Mouse (Mus musculus) lung, postnatal 0 days (tissue): ENCODE data around the gene Xbp1. TPM values are rescaled to one million over a fixed set of nuclear protein-coding genes. Genes with fewer than 3 reads are reported as not detected.

Source experiments
- ATAC-seq: fragments of 200-750 bp; cut with Nextera tagmentation; 2 replicates; pipeline ENCODE4 v1.8.0; 2017; ENCODE audit warnings: moderate library complexity
- DNase-seq: peaks from one replicate; pipeline ENCODE4 v3.0.0-alpha.2; 2016; ENCODE audit warnings: low spot score
- H3K27ac ChIP-seq: fragments of 300-500 bp; sonication (generic); 2 replicates; pipeline ENCODE4 v1.5.1; 2014; ENCODE audit warnings: antibody characterized with exemption, mild to moderate bottlenecking, low read length, mixed read lengths
- H3K27me3 ChIP-seq: fragments of 300-500 bp; sonication (generic); replicated peaks from 2 replicates; pipeline ENCODE4 v1.6.1; 2014; ENCODE audit warnings: low read length, mixed read lengths; ENCODE audit not compliant: insufficient read depth
- H3K36me3 ChIP-seq: fragments of 300-500 bp; sonication (generic); 2 replicates; pipeline ENCODE4 v1.6.1; 2014; ENCODE audit warnings: low read length, mixed read lengths; ENCODE audit not compliant: insufficient read depth
- H3K4me1 ChIP-seq: fragments of 300-500 bp; sonication (generic); 2 replicates; pipeline ENCODE4 v1.6.1; 2014; ENCODE audit warnings: antibody characterized with exemption, low read depth, low read length, mixed read lengths; ENCODE audit not compliant: insufficient read depth
- H3K4me2 ChIP-seq: fragments of 300-500 bp; sonication (generic); replicated peaks from 2 replicates; pipeline ENCODE4 v1.6.1; 2014; ENCODE audit warnings: low read depth, mild to moderate bottlenecking, low read length, moderate library complexity, mixed read lengths
- H3K4me3 ChIP-seq: fragments of 300-500 bp; sonication (generic); 2 replicates; pipeline ENCODE4 v1.5.1; 2014; ENCODE audit warnings: low read depth, low read length
- H3K9ac ChIP-seq: fragments of 300-500 bp; sonication (generic); replicated peaks from 2 replicates; pipeline ENCODE4 v1.6.1; 2014; ENCODE audit warnings: low read depth, mild to moderate bottlenecking
- H3K9me3 ChIP-seq: fragments of 300-500 bp; sonication (generic); 2 replicates; pipeline ENCODE4 v1.6.1; 2016; ENCODE audit warnings: low read length, mixed read lengths
- CTCF ChIP-seq: IDR thresholded peaks from 2 replicates; pipeline ENCODE4 v1.5.1; 2016; ENCODE audit warnings: antibody characterized with exemption, mild to moderate bottlenecking
- EP300 ChIP-seq: IDR thresholded peaks from 2 replicates; pipeline ENCODE4 v1.6.1; 2016; ENCODE audit warnings: antibody characterized with exemption, mild to moderate bottlenecking, control low read depth
- WGBS: fragments of 180-500 bp; shearing (Covaris S2); extraction: QIAGEN DNeasy Blood & Tissue Kit; methylation state at CpG from one replicate; pipeline ENCODE4 v1.1.7; 2014; 5-methylcytosine and 5-hydroxymethylcytosine counted together
- polyA plus RNA-seq: library from polyadenylated mRNA; unstranded; fragments of >200 nt; fragmentation: Nextera tagmentation; extraction: Ambion mirVana; gene quantifications from 2 replicates; pipeline ENCODE4 v1.2.1, GENCODE M21; 2015

Xbp1 gene
- polyA plus RNA-seq, 1 experiment from 2014 or later = 211 TPM

- 96% methylated on average over 5 of the region's 5 CpGs for WGBS
Measured at GRCm38 (mm10) chr11:5568082-5568481, 47.6 kb downstream of the Xbp1 start.

DNA sequence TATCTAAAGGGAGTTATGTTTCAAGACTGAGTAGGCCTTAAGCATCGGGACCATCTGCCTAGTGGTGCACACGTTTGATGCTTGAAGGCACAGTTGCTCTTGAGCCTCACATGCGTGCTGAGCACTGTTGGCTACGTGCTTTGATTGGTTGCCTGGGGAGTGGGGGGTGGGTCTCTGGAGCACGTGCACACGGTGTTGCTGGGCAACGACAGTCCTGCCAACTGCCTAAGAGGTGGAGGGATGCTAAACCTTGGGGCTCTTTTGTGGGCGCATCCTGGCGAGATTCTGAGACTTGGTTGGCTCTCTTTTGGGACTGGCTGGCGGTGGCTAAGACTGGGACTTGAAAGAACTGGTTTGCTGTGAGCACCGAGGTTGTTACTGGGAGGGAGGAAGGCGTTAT, 49.0 kb downstream of the Xbp1 start, which contains the start of gene Ankrd36:
Ankrd36 (plus strand) TSS at position 211 of the 400 bp plus-strand sequence.
- no peak for TF ChIP-seq EP300
- no peak for TF ChIP-seq CTCF
- no peaks in the 10 kb centered on the region for H3K9me3 ChIP-seq
- DNase-seq = no peak
- H3K4me2 ChIP-seq = no peak within 1 kb of the TSS
- H3K36me3 ChIP-seq = no peaks in the 10 kb centered on the region
- ATAC-seq = no peak
- no peak within 1 kb of the TSS for H3K9ac ChIP-seq
- H3K27me3 ChIP-seq = no peaks in the 10 kb centered on the region
- WGBS = 80% methylated on average over 12 of the region's 12 CpGs
- H3K27ac ChIP-seq = no peak within 1 kb of the TSS
- no peak within 1 kb of the TSS for H3K4me3 ChIP-seq
- no peaks in the 10 kb centered on the region for H3K4me1 ChIP-seq

More at GRCm38 (mm10) chr11:5568082-5568481, 47.6 kb downstream of the Xbp1 start:
- H3K4me3 ChIP-seq = no peak overlapping the region
- ATAC-seq (no peak), DNase-seq (no peak)
- H3K27ac ChIP-seq = no peak overlapping the region
- no peak for TF ChIP-seq CTCF
- TF ChIP-seq EP300 = no peak
- H3K9ac ChIP-seq = no peak overlapping the region
- H3K27me3 ChIP-seq = no peaks in the 10 kb centered on the region
- no peaks in the 10 kb centered on the region for H3K36me3 ChIP-seq
- H3K4me2 ChIP-seq = no peak overlapping the region
- H3K4me1 ChIP-seq = no peaks in the 10 kb centered on the region
- H3K9me3 ChIP-seq = no peaks in the 10 kb centered on the region

DNA sequence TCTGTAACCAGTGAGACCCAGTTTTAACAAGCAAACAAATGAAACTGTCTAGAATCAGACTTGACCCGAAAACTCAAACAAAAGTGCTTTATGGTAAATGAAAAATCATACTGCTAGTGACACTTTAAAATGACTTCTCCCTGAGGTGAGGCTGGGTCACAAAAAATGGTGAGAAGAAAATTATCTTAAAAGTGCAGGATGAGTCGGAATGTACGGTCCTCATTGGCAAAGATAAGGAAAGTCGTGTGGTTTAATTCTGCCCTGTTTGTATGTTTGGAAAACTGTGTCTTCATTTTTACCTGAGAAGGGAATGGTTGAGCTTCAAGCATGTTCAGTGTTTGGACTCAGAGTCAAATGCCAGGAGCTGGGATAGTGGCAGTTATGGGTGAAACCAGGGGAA, 51.4 kb downstream of the Xbp1 start:
- Histone ChIP-seq H3K4me2 (no peak overlapping the region), H3K27ac (no peak overlapping the region), H3K36me3 (no peaks in the 10 kb centered on the region), H3K4me1 (no peaks in the 10 kb centered on the region), H3K9ac (no peak overlapping the region), H3K4me3 (no peak overlapping the region), H3K27me3 (no peaks in the 10 kb centered on the region), H3K9me3 (no peaks in the 10 kb centered on the region)
- no peak for DNase-seq
- no peak for TF ChIP-seq EP300
- no peak for TF ChIP-seq CTCF
- no peak for ATAC-seq
- 84% methylated on average over 4 of the region's 4 CpGs for WGBS

DNA sequence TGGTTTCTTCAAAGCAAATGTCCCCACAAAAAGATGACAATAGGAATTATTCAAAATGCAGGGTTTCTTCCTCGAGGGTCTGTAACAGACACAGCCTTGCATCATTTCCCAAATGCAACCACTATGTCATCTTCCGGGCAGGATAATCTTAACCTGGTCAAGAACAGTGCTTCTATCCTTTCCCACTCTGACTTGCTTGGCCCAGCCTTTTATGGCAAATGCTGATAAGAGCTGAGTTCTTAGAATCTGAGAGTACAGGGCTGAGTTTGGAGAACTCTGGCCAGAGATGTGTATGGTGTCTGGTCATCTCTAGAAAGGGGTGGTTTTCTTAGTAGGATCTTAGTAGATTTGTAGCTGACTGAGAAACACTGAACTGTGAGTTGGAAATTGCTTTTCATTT, 53.4 kb downstream of the Xbp1 start:
- H3K4me3 ChIP-seq = no peak overlapping the region
- no peak for TF ChIP-seq CTCF
- no peak for TF ChIP-seq EP300
- no peaks in the 10 kb centered on the region for H3K36me3 ChIP-seq
- no peak overlapping the region for H3K4me2 ChIP-seq
- H3K9me3 ChIP-seq = no peaks in the 10 kb centered on the region
- WGBS = 69% methylated on average over 2 of the region's 2 CpGs
- no peak overlapping the region for H3K9ac ChIP-seq
- H3K4me1 ChIP-seq = no peaks in the 10 kb centered on the region
- H3K27me3 ChIP-seq = no peaks in the 10 kb centered on the region
- ATAC-seq (no peak), DNase-seq (no peak)
- H3K27ac ChIP-seq = no peak overlapping the region

DNA sequence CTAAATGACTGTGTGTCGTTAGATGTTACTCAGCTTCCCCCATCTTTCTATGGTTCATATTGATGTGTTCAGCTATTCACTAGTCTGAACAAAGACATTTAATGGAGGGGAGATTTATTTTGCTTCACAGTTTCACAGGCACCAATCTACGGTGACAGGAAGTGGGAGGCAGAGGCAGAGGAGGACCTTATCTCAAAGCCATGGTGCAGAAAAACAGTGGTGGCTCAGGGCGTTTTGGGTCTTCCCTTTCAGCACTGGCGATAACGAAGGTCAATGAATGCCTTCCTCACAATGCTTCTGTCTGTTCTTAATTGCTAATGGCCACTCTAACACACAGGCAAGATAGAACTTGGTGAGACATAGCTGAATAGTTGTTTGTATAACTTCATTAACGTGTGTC, 54.6 kb downstream of the Xbp1 start:
- no peaks in the 10 kb centered on the region for H3K9me3 ChIP-seq
- no peak overlapping the region for H3K4me2 ChIP-seq
- TF ChIP-seq CTCF (no peak), EP300 (no peak)
- no peaks in the 10 kb centered on the region for H3K27me3 ChIP-seq
- H3K4me1 ChIP-seq = no peaks in the 10 kb centered on the region
- no peak overlapping the region for H3K9ac ChIP-seq
- 54% methylated on average over 6 of the region's 6 CpGs for WGBS
- H3K36me3 ChIP-seq = no peaks in the 10 kb centered on the region
- no peak overlapping the region for H3K4me3 ChIP-seq
- no peak for DNase-seq
- H3K27ac ChIP-seq = no peak overlapping the region
- no peak for ATAC-seq

Other genes starting within 250 kb of the Xbp1 start
- 15.4 and 16.3 TPM in 2 replicates for gene Znrf3, start 75.8 kb upstream of the Xbp1 start, polyA plus RNA-seq
- gene Ccdc117, start 21.5 kb downstream of the Xbp1 start, polyA plus RNA-seq = 13.4 and 13.9 TPM in 2 replicates
- gene Ankrd36, start 49.0 kb downstream of the Xbp1 start, polyA plus RNA-seq = 0.15 TPM in 1 of 2 replicates, not detected in the other
- gene Mrps24, start 195.0 kb downstream of the Xbp1 start, polyA plus RNA-seq = 178 and 201 TPM in 2 replicates
- 18.3 and 19.0 TPM in 2 replicates for gene Urgcp, start 241.7 kb downstream of the Xbp1 start, polyA plus RNA-seq